Mouse (Mus musculus) heart, postnatal 14 days (tissue): ENCODE results near the gene Epb41l1. TPM values are rescaled to one million over a fixed set of nuclear protein-coding genes. Genes with fewer than 3 reads are reported as not detected.

ENCODE experiments used
- DNase-seq, 2 experiments: peaks; one replicate each; pipeline ENCODE4 v3.0.0; 2021 to 2022
- intact Hi-C: fragments of 180-260 bp; cut with DNase I; formaldehyde crosslinking; loops from one replicate; pipeline ENCODE4 v1.15.1; 2025
- microRNA-seq, 2 experiments: library from miRNA; unstranded; fragments of <30 nt; microRNA quantifications; one replicate each; pipeline ENCODE4 v1.2.0; 2021 to 2022
- total RNA-seq, 2 experiments: library from RNA; stranded (reverse); gene quantifications; 2 replicates each; pipeline ENCODE4 v1.2.3; 2021

The Epb41l1 gene
- total RNA-seq, 2 experiments from 2014 or later = 10.1 to 13.9 TPM

DNA sequence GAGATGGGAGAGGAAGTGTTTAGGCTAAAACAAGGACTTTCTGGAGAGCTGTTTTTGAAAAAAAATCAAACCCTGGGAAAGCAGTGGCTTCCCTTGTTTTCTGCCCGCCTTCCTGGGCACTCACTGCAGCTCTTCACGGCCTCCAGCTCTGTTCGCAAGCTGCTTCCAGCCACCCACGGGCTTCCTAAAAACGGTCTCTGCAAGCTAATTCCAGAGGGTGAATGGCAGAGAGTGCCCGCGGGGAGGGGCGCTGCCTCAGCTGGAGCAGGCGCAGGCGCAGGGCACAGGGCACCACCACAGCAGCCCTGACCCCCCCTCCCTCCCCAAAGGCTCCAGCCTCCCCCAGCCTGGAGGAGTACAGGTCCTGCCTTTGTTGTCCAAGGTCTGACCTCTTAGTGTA, 160.5 kb downstream of the Epb41l1 start:
- intact Hi-C loops = loop anchor here (5.0 kb wide), 1 partner anchor 126 kb away; no protein-coding TSS in a partner anchor
- no peak for DNase-seq

DNA sequence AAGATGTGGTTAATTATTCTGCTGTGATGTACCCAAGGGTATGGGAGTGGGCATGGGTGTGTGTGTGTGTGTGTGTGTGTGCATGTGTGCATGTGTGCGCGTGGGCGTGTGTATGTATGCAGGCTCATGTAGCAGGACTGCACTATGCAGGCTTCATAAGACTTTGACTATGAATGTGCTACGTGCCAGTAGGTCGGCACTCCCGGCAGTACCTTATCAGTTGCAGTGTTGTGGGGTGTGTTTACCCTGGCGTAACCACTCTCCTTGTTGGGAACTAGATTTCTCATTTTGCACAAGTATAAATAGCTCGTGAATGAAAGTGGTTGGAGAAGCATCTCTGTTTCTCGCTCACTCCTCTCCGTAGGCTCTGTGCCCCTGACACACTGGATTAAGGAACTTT, 162.2 kb downstream of the Epb41l1 start:
- DNase-seq = peak in 1 of 2 experiments; percentile 25
- intact Hi-C loops = loop anchor here (5.0 kb wide), 1 partner anchor 124 kb away; no protein-coding TSS in a partner anchor

DNA sequence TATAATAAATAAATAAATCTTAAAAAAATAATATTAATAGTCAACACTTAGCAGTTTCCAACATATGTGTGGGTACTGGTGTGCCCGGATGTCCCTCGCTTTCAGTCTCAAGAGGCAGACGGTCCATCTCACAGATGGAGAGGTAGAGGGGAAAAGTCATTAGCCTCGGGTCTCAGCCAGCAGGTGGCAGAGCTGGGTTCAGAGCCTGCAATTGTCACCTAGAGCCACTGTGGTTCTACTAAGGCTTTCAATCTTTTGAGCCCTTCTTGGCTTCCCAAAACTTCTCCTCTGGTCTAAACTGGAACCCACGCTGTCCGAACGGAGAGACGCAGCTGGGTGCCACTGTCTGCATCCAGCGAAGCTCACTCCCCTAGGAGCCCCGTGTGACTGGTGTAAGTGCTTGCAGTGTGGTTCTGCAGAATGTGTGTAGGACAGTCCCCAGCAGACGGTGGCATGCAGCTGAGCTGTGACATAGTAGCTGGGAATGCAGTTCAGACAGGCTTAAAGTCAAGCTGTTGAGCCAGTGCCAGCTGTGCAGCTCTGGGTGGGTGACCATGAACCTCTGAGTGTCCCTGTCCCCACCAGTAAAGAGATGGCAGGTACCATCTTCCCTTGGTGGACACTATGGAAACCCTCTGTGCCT, 163.6 kb downstream of the Epb41l1 start:
- DNase-seq = peak; percentile 33 to 45
- intact Hi-C loops = loop anchor here (5.0 kb wide), 1 partner anchor 123 kb away; no protein-coding TSS in a partner anchor

DNA sequence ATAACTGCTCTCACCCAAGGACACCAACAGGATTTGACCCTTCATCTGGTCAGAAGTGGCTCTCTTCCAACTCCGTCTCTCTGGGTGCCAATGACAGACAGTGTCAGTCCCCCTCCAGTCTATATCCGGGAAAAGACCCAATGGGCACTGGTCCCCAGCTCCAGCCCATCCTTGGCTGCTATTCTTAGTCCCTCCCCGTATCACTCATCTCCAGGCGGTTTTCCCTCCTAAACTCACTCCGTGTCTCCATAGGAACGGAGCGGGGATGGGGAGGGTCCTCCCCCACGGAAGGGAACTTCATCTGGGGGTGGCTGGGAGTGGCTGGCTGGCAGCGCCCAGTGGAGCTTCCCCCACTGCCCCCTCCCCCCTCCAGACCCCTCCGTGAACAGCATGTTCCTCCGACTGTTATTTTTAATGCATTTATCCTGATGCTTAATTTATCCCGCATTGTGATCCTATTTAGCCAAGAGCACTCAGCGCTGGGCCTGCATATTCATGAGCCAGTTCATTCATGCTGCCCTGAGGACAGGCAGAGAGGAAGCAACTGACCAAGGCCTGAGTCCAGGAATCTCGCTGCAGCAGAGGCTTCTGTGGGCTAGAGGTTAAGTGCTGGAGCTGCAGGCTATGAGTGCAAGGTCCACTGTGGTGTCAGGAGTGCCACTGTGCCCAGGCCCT, 164.2 kb downstream of the Epb41l1 start:
- peak; percentile 42 to 61 for DNase-seq
- intact Hi-C loops = loop anchor here (5.0 kb wide), 2 partner anchors 42 to 122 kb away; no protein-coding TSS in a partner anchor

DNA sequence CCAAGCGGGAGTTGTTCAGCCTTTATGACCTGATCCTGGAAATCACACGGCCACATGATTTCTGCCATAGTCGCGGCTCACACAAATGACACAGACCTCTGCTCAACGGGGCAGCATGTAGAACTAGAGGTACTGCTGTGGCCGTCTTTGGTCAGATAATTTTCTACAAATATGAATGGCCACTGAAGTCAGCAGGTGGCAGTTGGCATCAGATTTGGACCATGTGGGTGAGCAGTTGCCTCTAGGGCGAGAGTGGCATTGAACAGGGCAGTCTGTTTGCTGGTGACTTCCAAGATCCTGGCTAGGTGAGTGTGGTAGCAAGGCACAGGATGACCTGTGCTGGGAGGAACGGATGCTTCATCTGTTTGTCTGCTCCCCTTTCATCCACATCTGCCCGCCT, 168.8 kb downstream of the Epb41l1 start:
- intact Hi-C loops = loop anchor here (5.0 kb wide), 1 partner anchor 38 kb away; no protein-coding TSS in a partner anchor
- no peak for DNase-seq

Small RNA genes lying within 50 kb of the gene (microRNA-seq; reads per million reads assigned to microRNA genes)
- gene Gm22758 = 0 reads per million in 2 experiments

Other genes starting within 250 kb of the Epb41l1 start
- gene Rbm39, start 240.7 kb upstream of the Epb41l1 start, total RNA-seq = 100 to 1,000 TPM; 201 to 205 TPM
- 10 to 100 TPM; 19.5 to 20.3 TPM for gene Phf20, start 224.4 kb upstream of the Epb41l1 start, total RNA-seq
- gene Cnbd2, start 108.6 kb upstream of the Epb41l1 start, total RNA-seq = 1 to 10 TPM in 1 of 2 experiments, under 1 TPM in 1; 0.91 to 1.5 TPM
- 10 to 100 TPM; 78.8 to 79.7 TPM for gene Scand1, start 108.2 kb upstream of the Epb41l1 start, total RNA-seq
- gene Aar2, start 126.7 kb downstream of the Epb41l1 start, total RNA-seq = 10 to 100 TPM; 18.8 to 19.5 TPM
- gene Dlgap4, start 192.8 kb downstream of the Epb41l1 start, total RNA-seq = 10 to 100 TPM; 33.5 to 42.8 TPM